Mouse (Mus musculus) ES-Bruce4 (cell line): ENCODE results near the gene Cwc27. TPM values are rescaled to one million over a fixed set of nuclear protein-coding genes. Genes with fewer than 3 reads are reported as not detected.

Source experiments
- H3K27ac ChIP-seq: 2 replicates; pipeline ENCODE4 v1.5.1; 2012; ENCODE audit warnings: low read length, inconsistent platforms; ENCODE audit not compliant: insufficient read depth
- H3K27me3 ChIP-seq: 2 replicates; pipeline ENCODE4 v1.6.1; 2012; ENCODE audit warnings: mild to moderate bottlenecking, low read length, inconsistent platforms; ENCODE audit not compliant: control insufficient read depth, poor library complexity, insufficient read depth, severe bottlenecking
- H3K36me3 ChIP-seq: 2 replicates; pipeline ENCODE4 v1.6.1; 2012; ENCODE audit warnings: inconsistent platforms, mild to moderate bottlenecking, low read length, moderate library complexity; ENCODE audit not compliant: control insufficient read depth, poor library complexity, insufficient read depth, severe bottlenecking
- H3K4me1 ChIP-seq: one replicate; pipeline ENCODE4 v1.8.1; 2011; ENCODE audit warnings: low read length; ENCODE audit not compliant: control insufficient read depth, insufficient read depth
- H3K4me3 ChIP-seq: 2 replicates; pipeline ENCODE4 v1.5.1; 2011; ENCODE audit warnings: low read depth, mild to moderate bottlenecking, low read length
- H3K9ac ChIP-seq: 2 replicates; pipeline ENCODE4 v1.6.1; 2012; ENCODE audit warnings: low read depth, mild to moderate bottlenecking, inconsistent platforms; ENCODE audit not compliant: poor library complexity, severe bottlenecking
- H3K9me3 ChIP-seq: replicated peaks from 2 replicates; pipeline ENCODE4 v1.6.1; 2012; ENCODE audit warnings: mild to moderate bottlenecking, low read length, inconsistent platforms; ENCODE audit not compliant: control insufficient read depth, poor library complexity, insufficient read depth, severe bottlenecking
- CTCF ChIP-seq: IDR thresholded peaks from one replicate; pipeline ENCODE4 v1.8.1; 2011; ENCODE audit warnings: low read depth, low read length
- EP300 ChIP-seq: IDR thresholded peaks from 2 replicates; pipeline ENCODE4 v1.6.1; 2011; ENCODE audit warnings: low read depth, low read length; ENCODE audit not compliant: insufficient read depth
- POLR2A ChIP-seq: IDR thresholded peaks from one replicate; pipeline ENCODE4 v1.8.1; 2011; ENCODE audit warnings: low read length; ENCODE audit not compliant: insufficient read depth
- polyA plus RNA-seq: library from polyadenylated mRNA; stranded (reverse); fragments of >200 nt; gene quantifications from 2 replicates; pipeline ENCODE4 v1.2.4, GENCODE M21; 2011; ENCODE audit warnings: low read depth; ENCODE audit not compliant: missing spikeins, insufficient read depth, insufficient read length

Gene Cwc27
- polyA plus RNA-seq, 1 experiment: 41.0 TPM

DNA sequence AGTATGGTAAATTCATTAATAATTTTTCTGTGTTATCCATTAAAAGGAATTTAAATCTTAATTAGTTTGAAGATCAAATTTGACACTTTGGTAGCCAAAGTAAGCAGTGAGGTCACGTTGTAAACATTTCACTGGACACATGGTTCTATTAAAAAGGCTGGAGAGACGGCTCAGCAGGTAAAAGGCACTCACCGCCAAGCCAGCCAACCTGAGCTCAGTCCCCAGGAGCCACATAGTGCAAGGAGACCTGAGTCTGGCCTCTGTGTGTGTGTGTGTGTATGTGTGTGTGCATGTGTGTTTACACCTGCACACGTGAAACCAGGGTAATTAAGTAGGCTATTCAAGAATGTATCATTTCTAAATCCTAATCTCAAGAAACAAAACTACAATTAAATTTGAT is 54.5 kb downstream of the Cwc27 start:
- Histone ChIP-seq H3K27ac (no peak overlapping the region), H3K27me3 (no peaks in the 10 kb centered on the region), H3K4me1 (no peaks in the 10 kb centered on the region), H3K9me3 (no peaks in the 10 kb centered on the region), H3K9ac (no peak overlapping the region), H3K4me3 (no peak overlapping the region), H3K36me3 (no peaks in the 10 kb centered on the region)
- TF ChIP-seq CTCF (no peak), POLR2A (no peak), EP300 (no peak)

DNA sequence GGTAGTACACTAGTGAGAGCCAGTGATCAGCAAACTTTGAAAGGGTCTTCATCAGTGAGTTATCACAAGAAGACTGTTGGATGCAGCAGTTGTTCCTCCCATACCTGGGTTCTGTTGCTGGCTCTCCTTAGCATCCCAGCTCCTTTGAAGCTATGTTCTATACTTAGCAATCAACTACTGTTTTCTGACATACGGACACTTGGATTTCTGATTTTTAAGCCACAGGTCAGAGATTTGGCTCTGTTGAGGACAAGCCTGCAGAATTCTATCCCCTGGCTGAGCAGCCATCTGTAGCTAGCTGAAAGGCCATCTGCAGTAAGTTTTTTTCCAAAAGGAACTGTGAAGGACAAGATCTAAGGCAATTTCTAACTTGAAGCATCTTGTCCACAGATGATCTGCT is 57.6 kb downstream of the Cwc27 start:
- TF ChIP-seq CTCF (no peak), EP300 (no peak), POLR2A (no peak)
- H3K36me3 ChIP-seq: no peaks in the 10 kb centered on the region
- no peak overlapping the region for H3K27ac ChIP-seq
- no peaks in the 10 kb centered on the region for H3K27me3 ChIP-seq
- no peak overlapping the region for H3K9ac ChIP-seq
- no peaks in the 10 kb centered on the region for H3K9me3 ChIP-seq
- no peaks in the 10 kb centered on the region for H3K4me1 ChIP-seq
- no peak overlapping the region for H3K4me3 ChIP-seq

DNA sequence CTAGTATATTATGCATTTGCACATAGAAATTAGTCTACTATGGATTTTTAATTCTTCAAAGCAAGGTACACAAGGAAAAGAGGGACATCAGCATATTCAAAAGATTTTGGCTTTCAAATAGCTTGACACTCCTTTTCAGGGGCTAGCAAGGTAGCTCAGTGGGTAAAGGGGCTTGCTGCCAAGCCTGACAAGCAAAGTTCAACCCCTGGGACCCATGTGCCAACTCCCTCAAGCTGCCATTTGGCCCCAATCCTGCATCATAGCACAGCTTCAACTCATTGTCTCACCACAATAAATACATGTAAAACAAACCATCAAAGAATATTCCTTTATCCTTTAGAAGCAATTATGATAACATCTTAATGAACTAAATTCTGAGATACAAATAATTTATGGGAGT is 69.9 kb downstream of the Cwc27 start:
- H3K4me1 ChIP-seq: no peaks in the 10 kb centered on the region
- TF ChIP-seq CTCF (no peak), POLR2A (no peak), EP300 (no peak)
- no peaks in the 10 kb centered on the region for H3K9me3 ChIP-seq
- no peaks in the 10 kb centered on the region for H3K36me3 ChIP-seq
- no peak overlapping the region for H3K27ac ChIP-seq
- no peaks in the 10 kb centered on the region for H3K27me3 ChIP-seq
- H3K9ac ChIP-seq: no peak overlapping the region
- no peak overlapping the region for H3K4me3 ChIP-seq

DNA sequence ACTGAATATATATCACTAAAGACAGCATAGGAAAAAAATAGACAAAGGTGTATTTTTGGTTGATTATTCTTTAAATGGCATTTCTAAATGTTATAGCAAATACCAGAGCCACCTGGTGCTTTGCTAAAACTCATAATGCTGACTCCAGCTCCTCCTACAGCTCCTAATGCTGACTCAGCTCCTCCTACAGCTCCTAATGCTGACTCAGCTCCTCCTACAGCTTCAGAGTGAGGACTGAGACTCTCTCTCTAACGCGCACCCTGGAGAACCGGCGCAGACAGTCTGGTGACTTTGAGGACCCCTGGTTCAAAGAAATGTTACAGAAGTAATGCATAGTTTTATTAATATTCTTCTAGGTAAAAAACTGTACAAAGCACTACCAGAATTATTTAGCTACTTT is 74.1 kb downstream of the Cwc27 start:
- Histone ChIP-seq H3K27ac (no peak overlapping the region), H3K27me3 (no peaks in the 10 kb centered on the region), H3K4me3 (no peak overlapping the region), H3K4me1 (no peaks in the 10 kb centered on the region), H3K36me3 (no peaks in the 10 kb centered on the region), H3K9ac (no peak overlapping the region), H3K9me3 (no peaks in the 10 kb centered on the region)
- no peak for TF ChIP-seq EP300
- TF ChIP-seq POLR2A: no peak
- no peak for TF ChIP-seq CTCF

DNA sequence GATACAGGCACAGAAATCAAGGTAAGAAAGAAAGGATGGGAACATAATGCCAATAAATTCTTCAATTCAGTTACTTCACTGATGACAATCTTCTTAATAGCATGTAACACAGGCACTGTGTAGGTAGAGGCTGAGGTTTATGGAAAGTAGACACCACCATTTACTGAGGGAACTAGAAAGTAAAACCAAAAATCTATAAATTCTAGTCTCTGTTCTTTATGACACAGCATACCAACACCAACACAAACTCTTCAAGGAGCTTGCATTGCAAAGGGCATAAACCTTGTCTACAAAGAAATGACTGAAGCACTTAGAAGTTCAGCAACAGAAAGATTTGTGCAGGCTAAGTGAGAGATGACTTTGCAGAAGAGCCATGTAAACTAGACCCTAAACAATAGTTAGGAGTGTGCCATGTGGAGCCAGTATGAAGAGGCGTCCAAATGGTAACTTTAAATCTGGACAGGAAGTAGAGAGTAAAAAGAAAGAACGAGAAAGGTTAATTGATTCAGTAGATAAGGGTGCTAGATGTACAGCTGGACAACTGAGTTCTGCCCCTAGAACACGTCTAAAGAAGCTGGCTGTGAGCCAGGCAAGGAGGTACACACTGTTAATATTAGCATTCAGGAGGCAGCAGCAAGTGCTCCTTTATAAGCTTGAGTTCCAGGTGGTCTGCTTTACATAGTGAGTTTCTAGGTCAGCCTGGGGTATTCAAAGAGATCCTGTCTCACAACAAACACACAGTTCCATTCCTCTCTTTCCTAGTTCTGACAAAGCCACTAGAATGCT is 87.5 kb downstream of the Cwc27 start:
- no peak overlapping the region for H3K27ac ChIP-seq
- no peaks in the 10 kb centered on the region for H3K27me3 ChIP-seq
- no peaks in the 10 kb centered on the region for H3K4me1 ChIP-seq
- H3K4me3 ChIP-seq: no peak overlapping the region
- H3K9me3 ChIP-seq: no peaks in the 10 kb centered on the region
- no peak for TF ChIP-seq POLR2A
- no peak for TF ChIP-seq EP300
- no peak for TF ChIP-seq CTCF
- no peak overlapping the region for H3K9ac ChIP-seq
- H3K36me3 ChIP-seq: no peaks in the 10 kb centered on the region

DNA sequence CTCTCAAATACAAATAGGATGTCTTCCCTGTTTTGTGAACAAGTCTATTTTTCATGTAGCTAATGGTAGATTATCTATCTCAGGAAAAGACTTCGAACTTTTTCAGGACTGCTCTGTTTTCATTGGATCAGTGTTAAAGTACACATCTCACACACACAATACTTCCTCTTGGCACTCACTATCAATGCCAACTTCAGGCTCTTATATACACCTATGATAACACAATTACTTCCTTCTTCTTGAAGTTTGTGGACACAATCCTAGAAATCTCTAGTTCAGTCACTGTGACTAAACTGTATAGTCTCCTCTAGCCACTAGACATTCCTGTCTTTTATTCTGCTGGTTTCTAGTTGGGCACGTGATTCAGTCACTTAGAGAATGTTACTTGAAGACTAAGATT is 89.3 kb downstream of the Cwc27 start:
- Histone ChIP-seq H3K4me3 (no peak overlapping the region), H3K36me3 (no peaks in the 10 kb centered on the region)

More for the DNA sequence above, 89.3 kb downstream of the Cwc27 start:
- H3K9ac ChIP-seq: no peak overlapping the region
- TF ChIP-seq CTCF (no peak), POLR2A (no peak), EP300 (no peak)
- no peak overlapping the region for H3K27ac ChIP-seq
- no peaks in the 10 kb centered on the region for H3K4me1 ChIP-seq
- H3K9me3 ChIP-seq: no peaks in the 10 kb centered on the region
- no peaks in the 10 kb centered on the region for H3K27me3 ChIP-seq
